Mouse (Mus musculus): Measurements from ENCODE around the gene Olfr902. TPM values are rescaled to one million over a fixed set of nuclear protein-coding genes. Genes with fewer than 3 reads are reported as not detected.

Olfr902 gene
- total and polyA plus RNA-seq, 2 experiments from 2014 or later = not detected

DNA sequence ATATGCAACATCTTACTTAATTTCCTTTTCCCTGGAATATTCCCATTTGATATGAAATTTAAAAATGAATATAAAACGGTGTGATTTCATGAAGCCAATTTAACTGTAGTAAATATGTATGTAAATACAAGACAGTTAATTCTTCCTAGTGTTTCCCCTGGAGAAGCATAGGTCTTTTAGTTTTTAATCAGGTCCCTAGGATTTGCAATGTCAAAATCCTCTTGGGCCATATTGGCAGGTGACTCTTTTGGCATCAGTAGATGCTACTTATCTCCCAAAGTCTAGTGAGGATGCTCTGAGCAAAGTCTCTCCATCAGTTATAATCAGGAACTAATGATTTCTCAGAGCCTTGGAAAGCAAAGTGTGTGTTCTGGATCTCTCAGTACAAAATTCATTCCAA, 18.3 kb upstream of the Olfr902 start, which contains the start of gene Olfr901:
Olfr901 (plus strand) TSS at position 301 of the 400 bp plus-strand sequence.
- H3K4me3 ChIP-seq (ENCODE audit: low read depth, low read length) = no peak within 1 kb of the TSS
- no peak for TF ChIP-seq CTCF (IDR thresholded peaks at IDR 0.05)
- H3K27me3 ChIP-seq (ENCODE audit: insufficient read depth, low read length) = no peaks in the 10 kb centered on the region
- H3K9ac ChIP-seq (replicated peaks; ENCODE audit: low read length, poor library complexity, severe bottlenecking) = no peak within 1 kb of the TSS
- no peak within 1 kb of the TSS for H3K4me2 ChIP-seq (ENCODE audit: low read depth, low read length, poor library complexity, severe bottlenecking)
- no peaks in the 10 kb centered on the region for H3K4me1 ChIP-seq (ENCODE audit: insufficient read depth, low read length)
- H3K27ac ChIP-seq (ENCODE audit: low read depth, low read length) = no peak within 1 kb of the TSS
- no peak for ATAC-seq (ENCODE audit: low FRiP score)
- no peak for DNase-seq (ENCODE audit: low spot score)
- WGBS = 83% methylated on average over 1 of the region's 1 CpGs
- H3K9me3 ChIP-seq (ENCODE audit: low read length) = no peaks in the 10 kb centered on the region
- no peaks in the 10 kb centered on the region for H3K36me3 ChIP-seq (ENCODE audit: insufficient read depth, low read length)

DNA sequence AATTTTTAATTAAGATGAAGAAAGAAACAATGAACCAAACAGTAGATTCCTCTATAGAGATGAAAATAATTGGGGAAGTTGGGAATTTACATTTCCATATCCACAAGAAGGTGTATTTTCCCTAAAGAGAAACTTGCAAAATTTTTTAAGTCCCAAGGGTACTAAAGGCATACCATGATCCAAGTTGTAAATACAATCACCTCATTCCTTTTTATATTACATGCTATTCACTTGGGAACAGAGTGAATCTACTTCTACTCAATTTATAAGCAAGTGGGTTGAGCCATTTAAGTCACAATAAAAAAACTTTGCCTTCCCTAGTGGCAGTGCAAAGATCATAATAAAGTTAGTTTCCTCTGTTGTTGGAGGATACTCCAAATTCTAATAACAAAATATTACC, 15.4 kb downstream of the Olfr902 start, which contains the start of gene Olfr904:
Olfr904 (plus strand) TSS at position 301 of the 400 bp plus-strand sequence.
- no peak for DNase-seq (ENCODE audit: low spot score)
- no peak within 1 kb of the TSS for H3K9ac ChIP-seq (replicated peaks; ENCODE audit: low read length, poor library complexity, severe bottlenecking)

DNA sequence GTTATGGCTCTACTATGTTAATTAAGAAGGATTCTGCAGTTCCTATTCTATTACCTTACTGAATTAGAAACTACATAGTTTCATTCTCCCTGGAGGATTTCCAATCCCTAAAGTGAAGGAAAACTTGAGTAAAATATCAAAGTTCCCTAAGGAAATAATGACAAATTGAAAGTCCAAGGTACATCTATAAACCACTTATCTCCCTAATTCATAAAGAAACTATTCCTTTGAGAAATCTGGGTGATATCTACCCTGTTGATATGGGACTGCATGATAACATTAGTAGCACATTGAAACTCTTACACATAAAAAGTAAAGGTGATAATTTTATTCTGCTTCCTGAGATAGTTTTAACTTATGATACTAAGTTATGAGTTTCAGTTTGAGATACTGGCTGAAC, 23.4 kb downstream of the Olfr902 start, which contains the start of gene Olfr905:
Olfr905 (plus strand) TSS at position 301 of the 400 bp plus-strand sequence.
- Histone ChIP-seq H3K9ac (replicated peaks; ENCODE audit: low read length, poor library complexity, severe bottlenecking) (no peak within 1 kb of the TSS), H3K4me3 (ENCODE audit: low read depth, low read length) (no peak within 1 kb of the TSS), H3K36me3 (ENCODE audit: insufficient read depth, low read length) (no peaks in the 10 kb centered on the region), H3K9me3 (ENCODE audit: low read length) (no peaks in the 10 kb centered on the region), H3K27me3 (ENCODE audit: insufficient read depth, low read length) (no peaks in the 10 kb centered on the region), H3K4me2 (ENCODE audit: low read depth, low read length, poor library complexity, severe bottlenecking) (no peak within 1 kb of the TSS), H3K4me1 (ENCODE audit: insufficient read depth, low read length) (no peaks in the 10 kb centered on the region), H3K27ac (ENCODE audit: low read depth, low read length) (no peak within 1 kb of the TSS)
- DNase-seq (ENCODE audit: low spot score) (no peak), ATAC-seq (ENCODE audit: low FRiP score) (no peak)
- no peak for TF ChIP-seq CTCF (IDR thresholded peaks at IDR 0.05)

More for the DNA sequence above, 15.4 kb downstream of the Olfr902 start, which contains the start of gene Olfr904:
- Histone ChIP-seq H3K9me3 (ENCODE audit: low read length) (no peaks in the 10 kb centered on the region), H3K36me3 (ENCODE audit: insufficient read depth, low read length) (no peaks in the 10 kb centered on the region), H3K27ac (ENCODE audit: low read depth, low read length) (no peak within 1 kb of the TSS), H3K4me2 (ENCODE audit: low read depth, low read length, poor library complexity, severe bottlenecking) (no peak within 1 kb of the TSS), H3K4me1 (ENCODE audit: insufficient read depth, low read length) (no peaks in the 10 kb centered on the region), H3K4me3 (ENCODE audit: low read depth, low read length) (no peak within 1 kb of the TSS), H3K27me3 (ENCODE audit: insufficient read depth, low read length) (no peaks in the 10 kb centered on the region)
- no peak for TF ChIP-seq CTCF (IDR thresholded peaks at IDR 0.05)
- ATAC-seq (ENCODE audit: low FRiP score) = no peak

DNA sequence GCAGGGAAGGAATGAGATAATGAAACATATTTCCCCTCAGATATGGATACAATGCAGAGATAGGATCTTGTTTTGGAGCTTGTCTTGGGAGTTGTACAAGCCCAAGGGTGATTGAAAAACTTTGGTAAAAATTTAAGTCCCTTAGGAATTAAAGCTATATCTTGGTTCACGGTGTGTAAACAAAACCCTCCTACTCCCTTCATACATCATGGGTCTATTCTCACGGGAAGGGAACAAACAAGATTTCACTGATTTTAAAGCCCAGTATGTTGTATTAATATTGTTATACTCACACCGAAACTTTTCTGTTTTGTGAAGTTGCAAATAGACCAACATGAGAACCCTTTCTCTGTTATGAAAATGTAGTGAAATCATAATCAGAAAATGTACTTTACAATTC, 39.3 kb downstream of the Olfr902 start, which contains the start of gene Olfr906:
Olfr906 (plus strand) TSS at position 301 of the 400 bp plus-strand sequence.
- DNase-seq (ENCODE audit: low spot score) (no peak), ATAC-seq (ENCODE audit: low FRiP score) (no peak)
- Histone ChIP-seq H3K4me2 (ENCODE audit: low read depth, low read length, poor library complexity, severe bottlenecking) (no peak within 1 kb of the TSS), H3K9me3 (ENCODE audit: low read length) (no peaks in the 10 kb centered on the region), H3K4me1 (ENCODE audit: insufficient read depth, low read length) (no peaks in the 10 kb centered on the region), H3K36me3 (ENCODE audit: insufficient read depth, low read length) (no peaks in the 10 kb centered on the region), H3K27ac (ENCODE audit: low read depth, low read length) (no peak within 1 kb of the TSS), H3K9ac (replicated peaks; ENCODE audit: low read length, poor library complexity, severe bottlenecking) (no peak within 1 kb of the TSS), H3K4me3 (ENCODE audit: low read depth, low read length) (no peak within 1 kb of the TSS), H3K27me3 (ENCODE audit: insufficient read depth, low read length) (no peaks in the 10 kb centered on the region)
- WGBS = 88% methylated on average over 3 of the region's 3 CpGs
- no peak for TF ChIP-seq CTCF (IDR thresholded peaks at IDR 0.05)

DNA sequence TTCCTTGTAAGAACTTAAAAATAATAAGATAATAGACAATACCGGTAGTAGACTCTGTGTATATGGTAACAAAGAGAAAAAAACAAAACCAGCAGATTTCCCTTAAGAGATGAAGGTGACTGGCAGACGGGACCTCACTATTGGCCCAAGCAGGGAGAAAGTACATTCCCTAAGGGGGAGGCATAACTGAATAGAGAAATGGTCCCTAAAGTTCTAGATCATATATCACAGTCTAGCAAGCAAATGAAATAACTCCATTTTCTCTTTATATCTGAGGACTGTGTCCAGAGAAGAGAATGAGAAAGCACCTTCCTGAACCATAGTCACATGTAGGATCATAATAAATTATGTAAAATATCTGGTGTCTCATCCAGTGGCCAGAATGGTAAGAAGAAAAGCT, 48.0 kb downstream of the Olfr902 start, which contains the start of gene Olfr907:
Olfr907 (plus strand) TSS at position 301 of the 400 bp plus-strand sequence.
- Histone ChIP-seq H3K4me1 (ENCODE audit: insufficient read depth, low read length) (no peaks in the 10 kb centered on the region), H3K4me2 (ENCODE audit: low read depth, low read length, poor library complexity, severe bottlenecking) (no peak within 1 kb of the TSS), H3K4me3 (ENCODE audit: low read depth, low read length) (no peak within 1 kb of the TSS), H3K36me3 (ENCODE audit: insufficient read depth, low read length) (no peaks in the 10 kb centered on the region), H3K9ac (replicated peaks; ENCODE audit: low read length, poor library complexity, severe bottlenecking) (no peak within 1 kb of the TSS), H3K9me3 (ENCODE audit: low read length) (no peaks in the 10 kb centered on the region), H3K27ac (ENCODE audit: low read depth, low read length) (no peak within 1 kb of the TSS), H3K27me3 (ENCODE audit: insufficient read depth, low read length) (no peaks in the 10 kb centered on the region)
- ATAC-seq (ENCODE audit: low FRiP score) = no peak
- 79% methylated on average over 2 of the region's 2 CpGs for WGBS
- DNase-seq (ENCODE audit: low spot score) = no peak
- TF ChIP-seq CTCF (IDR thresholded peaks at IDR 0.05) = no peak

Other genes starting within 250 kb of the Olfr902 start
- not detected in 2 replicates for gene Olfr893, start 239.3 kb upstream of the Olfr902 start, total RNA-seq (2014; rRNA removed)
- gene Olfr893, start 239.3 kb upstream of the Olfr902 start, polyA plus RNA-seq (2015; fragmentation: Nextera tagmentation; extraction: Ambion mirVana) = not detected in 2 replicates
- gene Olfr894, start 229.6 kb upstream of the Olfr902 start, total RNA-seq (2014; rRNA removed) = not detected in 2 replicates
- not detected in 2 replicates for gene Olfr894, start 229.6 kb upstream of the Olfr902 start, polyA plus RNA-seq (2015; fragmentation: Nextera tagmentation; extraction: Ambion mirVana)
- gene Olfr143, start 194.9 kb upstream of the Olfr902 start, total RNA-seq (2014; rRNA removed) = not detected in 2 replicates
- gene Olfr143, start 194.9 kb upstream of the Olfr902 start, polyA plus RNA-seq (2015; fragmentation: Nextera tagmentation; extraction: Ambion mirVana) = not detected in 2 replicates
- not detected in 2 replicates for gene Olfr895, start 179.8 kb upstream of the Olfr902 start, total RNA-seq (2014; rRNA removed)
- not detected in 2 replicates for gene Olfr895, start 179.8 kb upstream of the Olfr902 start, polyA plus RNA-seq (2015; fragmentation: Nextera tagmentation; extraction: Ambion mirVana)
- gene Olfr896-ps1, start 156.5 kb upstream of the Olfr902 start, total RNA-seq (2014; rRNA removed) = not detected in 2 replicates
- not detected in 2 replicates for gene Olfr896-ps1, start 156.5 kb upstream of the Olfr902 start, polyA plus RNA-seq (2015; fragmentation: Nextera tagmentation; extraction: Ambion mirVana)
- gene Olfr25, start 118.6 kb upstream of the Olfr902 start, total RNA-seq (2014; rRNA removed) = not detected in 2 replicates
- not detected in 2 replicates for gene Olfr25, start 118.6 kb upstream of the Olfr902 start, polyA plus RNA-seq (2015; fragmentation: Nextera tagmentation; extraction: Ambion mirVana)
- not detected in 2 replicates for gene Olfr898, start 99.2 kb upstream of the Olfr902 start, total RNA-seq (2014; rRNA removed)
- not detected in 2 replicates for gene Olfr898, start 99.2 kb upstream of the Olfr902 start, polyA plus RNA-seq (2015; fragmentation: Nextera tagmentation; extraction: Ambion mirVana)
- gene Olfr250, start 80.8 kb upstream of the Olfr902 start, total RNA-seq (2014; rRNA removed) = not detected in 2 replicates
- not detected in 2 replicates for gene Olfr250, start 80.8 kb upstream of the Olfr902 start, polyA plus RNA-seq (2015; fragmentation: Nextera tagmentation; extraction: Ambion mirVana)
- gene Olfr251, start 70.6 kb upstream of the Olfr902 start, total RNA-seq (2014; rRNA removed) = not detected in 2 replicates
- gene Olfr251, start 70.6 kb upstream of the Olfr902 start, polyA plus RNA-seq (2015; fragmentation: Nextera tagmentation; extraction: Ambion mirVana) = not detected in 2 replicates
- not detected in 2 replicates for gene Olfr147, start 46.0 kb upstream of the Olfr902 start, total RNA-seq (2014; rRNA removed)
- not detected in 2 replicates for gene Olfr147, start 46.0 kb upstream of the Olfr902 start, polyA plus RNA-seq (2015; fragmentation: Nextera tagmentation; extraction: Ambion mirVana)
- not detected in 2 replicates for gene Olfr901, start 18.2 kb upstream of the Olfr902 start, total RNA-seq (2014; rRNA removed)
- not detected in 2 replicates for gene Olfr901, start 18.2 kb upstream of the Olfr902 start, polyA plus RNA-seq (2015; fragmentation: Nextera tagmentation; extraction: Ambion mirVana)
- not detected in 2 replicates for gene Olfr904, start 15.5 kb downstream of the Olfr902 start, total RNA-seq (2014; rRNA removed)
- not detected in 2 replicates for gene Olfr904, start 15.5 kb downstream of the Olfr902 start, polyA plus RNA-seq (2015; fragmentation: Nextera tagmentation; extraction: Ambion mirVana)
- not detected in 2 replicates for gene Olfr905, start 23.5 kb downstream of the Olfr902 start, total RNA-seq (2014; rRNA removed)
- not detected in 2 replicates for gene Olfr905, start 23.5 kb downstream of the Olfr902 start, polyA plus RNA-seq (2015; fragmentation: Nextera tagmentation; extraction: Ambion mirVana)
- gene Olfr906, start 39.4 kb downstream of the Olfr902 start, total RNA-seq (2014; rRNA removed) = not detected in 2 replicates
- gene Olfr906, start 39.4 kb downstream of the Olfr902 start, polyA plus RNA-seq (2015; fragmentation: Nextera tagmentation; extraction: Ambion mirVana) = not detected in 2 replicates
- not detected in 2 replicates for gene Olfr907, start 48.1 kb downstream of the Olfr902 start, total RNA-seq (2014; rRNA removed)
- not detected in 2 replicates for gene Olfr907, start 48.1 kb downstream of the Olfr902 start, polyA plus RNA-seq (2015; fragmentation: Nextera tagmentation; extraction: Ambion mirVana)
- gene Olfr911-ps1, start 73.9 kb downstream of the Olfr902 start, total RNA-seq (2014; rRNA removed) = not detected in 2 replicates
- gene Olfr911-ps1, start 73.9 kb downstream of the Olfr902 start, polyA plus RNA-seq (2015; fragmentation: Nextera tagmentation; extraction: Ambion mirVana) = not detected in 2 replicates
- gene Olfr910, start 90.2 kb downstream of the Olfr902 start, total RNA-seq (2014; rRNA removed) = not detected in 2 replicates
- gene Olfr910, start 90.2 kb downstream of the Olfr902 start, polyA plus RNA-seq (2015; fragmentation: Nextera tagmentation; extraction: Ambion mirVana) = not detected in 2 replicates
- gene Olfr912, start 132.5 kb downstream of the Olfr902 start, total RNA-seq (2014; rRNA removed) = not detected in 2 replicates
- gene Olfr912, start 132.5 kb downstream of the Olfr902 start, polyA plus RNA-seq (2015; fragmentation: Nextera tagmentation; extraction: Ambion mirVana) = not detected in 2 replicates
- not detected in 2 replicates for gene Olfr913, start 145.1 kb downstream of the Olfr902 start, total RNA-seq (2014; rRNA removed)
- gene Olfr913, start 145.1 kb downstream of the Olfr902 start, polyA plus RNA-seq (2015; fragmentation: Nextera tagmentation; extraction: Ambion mirVana) = not detected in 2 replicates
- not detected in 2 replicates for gene Olfr914, start 157.4 kb downstream of the Olfr902 start, total RNA-seq (2014; rRNA removed)
- not detected in 2 replicates for gene Olfr914, start 157.4 kb downstream of the Olfr902 start, polyA plus RNA-seq (2015; fragmentation: Nextera tagmentation; extraction: Ambion mirVana)
- gene Olfr916, start 212.2 kb downstream of the Olfr902 start, total RNA-seq (2014; rRNA removed) = not detected in 2 replicates
- not detected in 2 replicates for gene Olfr916, start 212.2 kb downstream of the Olfr902 start, polyA plus RNA-seq (2015; fragmentation: Nextera tagmentation; extraction: Ambion mirVana)
- gene Olfr917, start 218.2 kb downstream of the Olfr902 start, total RNA-seq (2014; rRNA removed) = not detected in 2 replicates
- gene Olfr917, start 218.2 kb downstream of the Olfr902 start, polyA plus RNA-seq (2015; fragmentation: Nextera tagmentation; extraction: Ambion mirVana) = not detected in 2 replicates
- not detected in 2 replicates for gene Olfr918, start 226.9 kb downstream of the Olfr902 start, total RNA-seq (2014; rRNA removed)
- gene Olfr918, start 226.9 kb downstream of the Olfr902 start, polyA plus RNA-seq (2015; fragmentation: Nextera tagmentation; extraction: Ambion mirVana) = not detected in 2 replicates

Data from midbrain, postnatal 0 days (tissue).